Mouse (Mus musculus) splenic B cell, adult 2 months (primary cell): ENCODE results near the gene Sbk2.
A peak's percentile ranks its signal among the peaks of the same experiment; 100 is the strongest.

Source experiments
- DNase-seq: peaks from one replicate; pipeline ENCODE4 v3.0.0-alpha.2; 2011; ENCODE audit warnings: low read depth, low spot score
- H3K27me3 ChIP-seq: 2 replicates; pipeline ENCODE4 v1.6.1; 2012; ENCODE audit warnings: mild to moderate bottlenecking, low read length, moderate library complexity, mixed read lengths; ENCODE audit not compliant: control insufficient read depth, poor library complexity, insufficient read depth, severe bottlenecking
- H3K36me3 ChIP-seq: 2 replicates; pipeline ENCODE4 v1.6.1; 2012; ENCODE audit warnings: mild to moderate bottlenecking, low read length, moderate library complexity, mixed read lengths; ENCODE audit not compliant: control insufficient read depth, poor library complexity, insufficient read depth, severe bottlenecking

The Sbk2 gene

GRCm38 (mm10) chr7:4936832-4937231 lies 27.4 kb downstream of the Sbk2 start:
- Histone ChIP-seq H3K27me3 (no peaks in the 10 kb centered on the region), H3K36me3 (no peaks in the 10 kb centered on the region)
- no peak for DNase-seq

- DNase-seq, result no peak
- H3K36me3 ChIP-seq, result no peaks in the 10 kb centered on the region
- no peaks in the 10 kb centered on the region for H3K27me3 ChIP-seq
Observed at GRCm38 (mm10) chr7:4934160-4934914, 29.9 kb downstream of the Sbk2 start.

GRCm38 (mm10) chr7:4933103-4933502 lies 31.1 kb downstream of the Sbk2 start:
- DNase-seq, result no peak
- H3K27me3 ChIP-seq, result no peaks in the 10 kb centered on the region
- no peaks in the 10 kb centered on the region for H3K36me3 ChIP-seq

GRCm38 (mm10) chr7:4928323-4928722 lies 35.9 kb downstream of the Sbk2 start:
- no peak for DNase-seq
- H3K36me3 ChIP-seq, result no peaks in the 10 kb centered on the region
- H3K27me3 ChIP-seq, result no peaks in the 10 kb centered on the region

GRCm38 (mm10) chr7:4927711-4928110 lies 36.5 kb downstream of the Sbk2 start:
- H3K36me3 ChIP-seq, result no peaks in the 10 kb centered on the region
- DNase-seq, result no peak
- H3K27me3 ChIP-seq, result no peaks in the 10 kb centered on the region

- DNase-seq, result no peak
- Histone ChIP-seq H3K36me3 (no peaks in the 10 kb centered on the region), H3K27me3 (no peaks in the 10 kb centered on the region)
Observed at GRCm38 (mm10) chr7:4926849-4927248, 37.4 kb downstream of the Sbk2 start.

GRCm38 (mm10) chr7:4925441-4926381 lies 38.5 kb downstream of the Sbk2 start, which contains the start of gene Ssc5d:
Gene Ssc5d (plus strand): TSS chr7:4925785.
- no peak for DNase-seq
- no peaks in the 10 kb centered on the region for H3K36me3 ChIP-seq
- no peaks in the 10 kb centered on the region for H3K27me3 ChIP-seq

GRCm38 (mm10) chr7:4924891-4925301 lies 39.3 kb downstream of the Sbk2 start:
- no peaks in the 10 kb centered on the region for H3K27me3 ChIP-seq
- no peaks in the 10 kb centered on the region; the same call in 1 of the 2 replicates for H3K36me3 ChIP-seq
- DNase-seq, result no peak

GRCm38 (mm10) chr7:4924483-4924882 lies 39.7 kb downstream of the Sbk2 start:
- Histone ChIP-seq H3K36me3 (no peaks in the 10 kb centered on the region; the same call in 1 of the 2 replicates), H3K27me3 (no peaks in the 10 kb centered on the region)
- DNase-seq, result no peak

GRCm38 (mm10) chr7:4923586-4924364 lies 40.4 kb downstream of the Sbk2 start:
- peak; percentile 51 for DNase-seq
- Histone ChIP-seq H3K27me3 (no peaks in the 10 kb centered on the region), H3K36me3 (peaks cover 3% of the 10 kb centered on the region)

GRCm38 (mm10) chr7:4922931-4923565 lies 41.2 kb downstream of the Sbk2 start:
- H3K36me3 ChIP-seq, result peaks cover 3% of the 10 kb centered on the region
- no peaks in the 10 kb centered on the region for H3K27me3 ChIP-seq
- DNase-seq, result peak; percentile 49

GRCm38 (mm10) chr7:4922508-4922907 lies 41.7 kb downstream of the Sbk2 start:
- no peaks in the 10 kb centered on the region for H3K27me3 ChIP-seq
- peak; percentile 58 for DNase-seq
- peaks cover 3% of the 10 kb centered on the region for H3K36me3 ChIP-seq

- Histone ChIP-seq H3K36me3 (peaks cover 3% of the 10 kb centered on the region), H3K27me3 (no peaks in the 10 kb centered on the region)
- no peak for DNase-seq
Observed at GRCm38 (mm10) chr7:4921824-4922482, 42.3 kb downstream of the Sbk2 start, which contains the start of gene Nat14. Gene Nat14 (plus strand): TSS chr7:4922028.
